Comparison of ENCODE assay signal across 2 mouse cellular contexts in genomic region chr4:134296096-134296495, GRCm38 (mm10).
TF ChIP-seq lines count a peak whose summit lies in the region.

No protein-coding gene starts in this region.

TF ChIP-seq in CH12.LX, 34 proteins besides CTCF, POLR2A, EP300 and RAD21:
- 0 out of 2 replicates have a peak, but pooled peaks have one; percentile 7 for TF ChIP-seq SMC3 (IDR thresholded peaks at IDR 0.05; ENCODE audit: low read depth, low read length)

TF ChIP-seq in MEL, 35 proteins besides CTCF, POLR2A, EP300 and RAD21:
- TF ChIP-seq SMC3 (IDR thresholded peaks at IDR 0.05; ENCODE audit: low read depth, low read length): peak; percentile 32; the same call in 1 of the 2 replicates
